19 mouse cellular contexts compared by ENCODE assay signal in the genomic region with DNA sequence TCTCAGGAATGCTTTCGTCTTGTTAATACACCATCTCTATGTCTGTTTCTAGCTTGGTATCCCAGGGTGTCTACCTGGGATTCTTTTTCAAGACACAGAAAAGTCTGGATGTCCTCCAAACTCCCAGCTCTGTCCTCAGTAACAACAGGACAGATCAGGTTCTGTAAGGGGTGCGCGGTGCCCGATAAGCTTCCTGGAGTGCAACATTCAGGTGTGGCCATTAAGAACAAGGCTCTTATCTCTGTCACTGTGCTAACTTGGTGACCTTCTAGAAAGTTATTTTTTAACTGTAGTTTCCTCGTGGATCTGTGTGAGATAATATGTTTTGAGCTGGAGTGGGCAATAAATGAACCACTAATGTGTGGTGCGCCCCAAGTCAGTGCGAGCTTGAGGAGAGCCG. TPM values are rescaled to one million over a fixed set of nuclear protein-coding genes. Genes with fewer than 3 reads are reported as not detected.
A peak's percentile ranks its signal among the peaks of the same experiment; 100 is the strongest.
DNase-seq lines count a peak whose midpoint lies in the region; ATAC-seq lines count a peak whose summit lies in the region.
"Had no signal": no experiment of that assay in that cellular context is flagged by ENCODE, and none has a peak within 500 bp of the region (broad histone marks: within the 10 kb centered on the region; RNA-seq: fewer than 3 reads in every experiment).

No protein-coding gene starts in this region.

- H3K27me3 ChIP-seq in liver, embryonic 11.5 days (replicated peaks; ENCODE audit: control insufficient read depth, insufficient read depth, low read length): no peaks in the 10 kb centered on the region
- H3K27me3 ChIP-seq: heart, embryonic 13.5 days; limb, embryonic 12.5 days; lung, embryonic 15.5 days had no signal

- peaks cover 44% of the 10 kb centered on the region for H3K4me1 ChIP-seq in liver, embryonic 11.5 days (replicated peaks; ENCODE audit: control insufficient read depth, insufficient read depth, low read length)
- H3K4me1 ChIP-seq: lung, embryonic 15.5 days had no signal

- H3K9me3 ChIP-seq in liver, embryonic 11.5 days (ENCODE audit: control insufficient read depth, low read length): no peaks in the 10 kb centered on the region
- H3K9me3 ChIP-seq: heart, embryonic 13.5 days; limb, embryonic 12.5 days; lung, embryonic 15.5 days had no signal

- H3K4me2 ChIP-seq in liver, embryonic 11.5 days: 0 out of 2 replicates have a peak overlapping the region, but pooled peaks have one; percentile 18
- H3K4me2 ChIP-seq: heart, embryonic 13.5 days; limb, embryonic 12.5 days; lung, embryonic 15.5 days had no signal

- no peak overlapping the region for H3K9ac ChIP-seq in liver, embryonic 11.5 days (ENCODE audit: low read depth, low read length)
- H3K9ac ChIP-seq: heart, embryonic 13.5 days; limb, embryonic 12.5 days; lung, embryonic 15.5 days had no signal

- WGBS in liver, embryonic 11.5 days: 69% methylated on average over 8 of the region's 8 CpGs

- H3K4me3 ChIP-seq in liver, embryonic 11.5 days (ENCODE audit: low read depth, low read length): no peak overlapping the region
- H3K4me3 ChIP-seq: heart, embryonic 13.5 days; limb, embryonic 12.5 days; lung, embryonic 15.5 days had no signal

- ATAC-seq in erythroblast, adult 5-6 weeks (replicated peaks; ENCODE audit: low FRiP score, poor library complexity, severe bottlenecking): peak; percentile 75
- peak; percentile 81 for ATAC-seq in liver, embryonic 11.5 days (replicated peaks; ENCODE audit: low FRiP score)
- ATAC-seq in megakaryocyte-erythroid progenitor cell, adult 5-6 weeks (replicated peaks; ENCODE audit: low FRiP score, low TSS enrichment, poor library complexity, severe bottlenecking): peak; percentile 85

- peak; percentile 56 for DNase-seq in c-Kit-negative CD71-positive TER-119-positive erythroid progenitor cells, embryonic 14.5 days (ENCODE audit: low read depth, low spot score)
- no peak for DNase-seq in liver, embryonic 11.5 days (ENCODE audit: low spot score)
- no peak for DNase-seq in testis, postnatal 10 days (ENCODE audit: low spot score)
- DNase-seq in lung, postnatal 4 days: no peak
- DNase-seq in adrenal gland, adult 2 months: no peak
- no peak for DNase-seq in layer of hippocampus, adult 11-12 months (ENCODE audit: low spot score)
- DNase-seq: cerebellum, adult 11 months; gastrocnemius, postnatal 25 days; heart, postnatal 4 days; midbrain, embryonic 14.5 days; retina, postnatal 1 day; right cerebral cortex, postnatal 4 days; thymus, postnatal 25 days had no signal

- no peaks in the 10 kb centered on the region for H3K36me3 ChIP-seq in liver, embryonic 11.5 days (ENCODE audit: control insufficient read depth, insufficient read depth, low read length)
- H3K36me3 ChIP-seq: heart, embryonic 13.5 days; limb, embryonic 12.5 days; lung, embryonic 15.5 days had no signal

- peak overlapping the region; percentile 76 for H3K27ac ChIP-seq in liver, embryonic 11.5 days (ENCODE audit: low read depth, low read length)
- H3K27ac ChIP-seq: heart, embryonic 13.5 days; kidney, postnatal 0 days; limb, embryonic 12.5 days; lung, embryonic 15.5 days had no signal

RNA-seq across cellular contexts. Expression of a gene that starts 41.0 kb away (rescaled TPM):
- 43.1 and 54.6 TPM in 2 replicates for total RNA-seq in erythroblast, adult 5-6 weeks (2015; ENCODE audit: low replicate concordance)
- total RNA-seq in erythroblast, adult 5-6 weeks (2017; ENCODE audit: low replicate concordance): 37.2 and 42.1 TPM in 2 replicates
- polyA plus RNA-seq in liver, embryonic 11.5 days (2014; fragmentation: Nextera tagmentation; extraction: Ambion mirVana): 102 and 113 TPM in 2 replicates
- 121 and 126 TPM in 2 replicates for total RNA-seq in megakaryocyte-erythroid progenitor cell, adult 5-6 weeks (2014; fragmentation: Nextera tagmentation)
- total RNA-seq in megakaryocyte-erythroid progenitor cell, adult 5-6 weeks (2017): 174 and 179 TPM in 2 replicates
- total RNA-seq in adrenal gland, adult 2 months (2021): 10 to 100 TPM; 61.2 to 99.1 TPM
- 26.1 and 41.4 TPM in 2 replicates for polyA plus RNA-seq in adrenal gland, adult 2 months (2012; rRNA removed)
